Mouse (Mus musculus) gastrocnemius, postnatal 14 days (tissue): ENCODE measurements at regions not wholly inside any gene's neighbourhood (a gene's known extent, or its start where the extent isn't known, plus 50 kb on each side); places are given as distances from the start of the nearest gene placed in this dataset.
"Not testable (repeated sequence)": the region's sequence is repeated elsewhere in the genome, so short reads cannot be mapped to it uniquely, and the experiment has no call there.

Source experiments
- DNase-seq: peaks from one replicate; pipeline ENCODE4 v3.0.0; 2021; ENCODE audit warnings: mixed read lengths
- intact Hi-C: fragments of 180-260 bp; cut with DNase I; formaldehyde crosslinking; loops from one replicate; pipeline ENCODE4 v1.15.1; 2025; ENCODE audit warnings: low total_unique reads

GRCm38 (mm10) chr10:26570468-26570867 is 182.8 kb upstream of the Arhgap18 start:
- intact Hi-C loops: no loop called here
- no peak for DNase-seq

DNA sequence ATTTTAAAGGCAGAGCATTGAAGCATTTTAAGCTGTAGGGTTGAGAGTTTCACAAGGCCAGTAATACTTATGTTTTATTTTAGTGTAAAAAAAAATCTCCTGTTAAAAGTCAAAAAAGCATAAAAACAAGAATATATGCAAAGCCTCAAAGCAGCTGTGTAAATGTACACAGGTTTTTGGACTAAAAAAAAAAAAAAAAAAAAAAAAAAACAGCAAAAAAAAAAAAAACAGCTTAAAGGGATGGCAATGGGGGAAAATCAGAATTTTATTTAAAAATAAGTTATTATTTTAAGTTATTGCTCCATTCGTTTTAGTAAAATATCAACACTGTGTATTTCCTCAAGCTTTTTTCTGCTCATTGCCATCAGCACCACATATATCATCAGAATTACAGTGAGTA is 181.8 kb upstream of the Arhgap18 start:
- intact Hi-C loops: no loop called here
- no peak for DNase-seq

DNA sequence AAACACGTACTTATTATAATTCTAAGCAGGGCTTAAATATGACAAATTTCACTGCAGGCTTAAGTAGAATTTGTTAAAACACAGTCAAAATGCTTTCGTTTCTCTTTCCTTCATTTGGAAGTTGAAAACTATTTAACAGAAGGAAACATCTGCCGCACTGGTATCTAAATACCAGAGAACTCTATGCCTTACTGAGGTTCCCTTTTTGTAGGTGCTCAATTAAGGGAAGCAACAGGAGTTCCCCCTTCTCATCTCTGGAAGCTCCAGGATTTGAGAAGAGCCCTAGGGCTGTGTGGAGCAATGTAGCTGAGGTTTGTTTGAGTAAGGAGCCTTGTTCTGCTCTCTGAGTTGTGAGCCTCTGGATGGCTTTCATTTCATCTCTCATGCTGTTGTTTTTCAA is 177.1 kb upstream of the Arhgap18 start:
- no peak for DNase-seq
- intact Hi-C loops: no loop called here

DNA sequence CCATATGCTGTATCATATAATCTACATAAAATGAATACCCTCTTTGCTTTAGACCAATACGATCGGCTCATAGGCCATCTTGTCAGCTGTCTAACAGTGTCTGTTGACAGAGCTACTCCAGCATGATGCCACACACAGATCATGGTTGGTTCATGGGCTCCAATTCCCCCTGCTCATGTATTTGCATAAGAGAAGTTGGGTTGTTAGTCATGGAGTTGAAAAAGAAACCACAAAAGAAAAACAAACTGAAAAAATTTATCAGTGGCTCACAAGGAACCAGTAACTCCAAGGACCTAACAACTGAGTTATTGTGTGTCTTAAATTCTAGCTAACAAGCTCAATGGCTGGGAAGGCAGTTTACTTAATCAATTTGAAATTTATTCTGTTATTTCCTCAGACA is 176.1 kb upstream of the Arhgap18 start:
- no peak for DNase-seq
- intact Hi-C loops: no loop called here

GRCm38 (mm10) chr10:26585106-26585505 is 168.1 kb upstream of the Arhgap18 start:
- no peak for DNase-seq
- intact Hi-C loops: no loop called here

DNA sequence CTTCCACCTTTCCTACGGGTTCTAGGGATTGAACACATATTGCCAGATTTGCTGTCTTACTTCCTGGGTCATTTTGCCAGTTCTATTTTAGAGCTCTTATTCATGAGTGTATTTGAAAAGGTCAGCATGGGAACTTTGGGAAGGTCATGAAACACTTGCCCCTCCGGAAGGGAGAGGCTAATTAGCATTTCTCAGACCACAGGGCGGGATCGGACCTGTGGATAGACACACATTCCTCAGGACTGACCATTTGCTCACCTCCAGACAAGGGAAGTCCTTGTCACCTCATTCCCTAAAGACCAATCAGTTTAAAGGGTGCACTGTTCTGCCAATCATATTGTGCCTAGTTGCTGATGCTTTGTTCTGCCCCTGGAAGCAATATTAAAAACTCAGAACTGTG is 146.1 kb upstream of the Arhgap18 start:
- intact Hi-C loops, DNase-seq: not testable (repeated sequence)

- intact Hi-C loops: no loop called here
- DNase-seq: no peak
These were observed 142.0 kb upstream of the Arhgap18 start for GRCm38 (mm10) chr10:26611246-26611645.

- intact Hi-C loops: no loop called here
- DNase-seq: no peak
These were observed 122.9 kb upstream of the Arhgap18 start for GRCm38 (mm10) chr10:26630196-26630760.

DNA sequence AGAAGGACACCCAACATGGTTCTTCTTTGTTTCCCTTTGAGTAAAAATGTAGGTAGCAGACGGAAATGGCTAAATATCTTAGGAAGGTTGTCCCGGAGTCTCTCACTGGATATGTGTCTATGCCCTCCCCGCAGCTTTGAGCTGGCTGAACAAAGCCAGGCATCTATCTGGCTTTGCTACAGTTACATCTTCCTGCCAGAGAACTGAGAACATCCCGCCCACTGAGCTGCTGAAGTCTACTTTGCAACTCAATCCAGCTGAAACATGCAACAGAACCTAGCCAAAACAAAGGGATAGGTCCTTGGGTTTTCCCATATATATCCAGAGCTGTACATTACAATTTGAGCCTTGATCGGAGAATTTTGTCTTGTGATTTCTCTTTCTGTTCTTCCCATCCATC is 121.0 kb upstream of the Arhgap18 start:
- no peak for DNase-seq
- intact Hi-C loops: no loop called here

DNA sequence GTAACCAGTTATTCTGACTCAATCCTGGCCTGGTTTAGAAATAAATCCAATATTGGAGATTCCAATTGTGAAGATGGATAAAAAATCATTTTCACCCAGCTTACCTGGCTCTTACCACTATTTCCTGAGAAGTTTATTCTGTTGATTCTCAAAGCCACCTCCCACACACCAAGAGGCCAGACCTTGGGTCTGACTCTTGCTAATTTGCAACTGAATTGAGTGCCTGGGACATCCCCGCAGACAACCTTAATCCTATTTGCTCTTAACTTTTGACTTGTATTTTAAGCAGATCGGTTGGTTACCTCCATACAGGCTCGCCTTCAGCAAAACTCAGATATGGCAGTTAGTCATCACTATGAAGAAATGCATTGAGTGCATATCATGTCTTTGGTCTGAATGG is 115.8 kb upstream of the Arhgap18 start:
- intact Hi-C loops: no loop called here
- no peak for DNase-seq

DNA sequence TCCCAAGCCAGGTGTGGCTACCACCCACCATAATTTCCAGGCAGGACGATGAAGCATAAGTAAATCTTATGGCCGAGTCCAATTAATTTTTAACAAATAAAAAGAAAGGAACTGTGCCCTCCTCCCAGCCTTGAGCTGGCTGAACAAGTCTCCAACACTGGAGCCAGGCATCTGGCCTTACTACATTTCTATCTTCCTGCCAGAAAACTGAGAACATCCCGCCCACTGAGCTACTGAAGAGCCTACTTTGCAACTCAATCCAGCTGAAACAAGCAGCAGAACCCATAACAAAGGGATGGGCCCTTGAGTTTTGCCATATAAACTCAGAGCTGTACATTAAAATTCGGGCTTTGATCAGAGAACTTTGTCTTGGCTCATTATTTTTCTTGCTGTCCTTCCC is 115.2 kb upstream of the Arhgap18 start:
- no peak for DNase-seq
- intact Hi-C loops: no loop called here

DNA sequence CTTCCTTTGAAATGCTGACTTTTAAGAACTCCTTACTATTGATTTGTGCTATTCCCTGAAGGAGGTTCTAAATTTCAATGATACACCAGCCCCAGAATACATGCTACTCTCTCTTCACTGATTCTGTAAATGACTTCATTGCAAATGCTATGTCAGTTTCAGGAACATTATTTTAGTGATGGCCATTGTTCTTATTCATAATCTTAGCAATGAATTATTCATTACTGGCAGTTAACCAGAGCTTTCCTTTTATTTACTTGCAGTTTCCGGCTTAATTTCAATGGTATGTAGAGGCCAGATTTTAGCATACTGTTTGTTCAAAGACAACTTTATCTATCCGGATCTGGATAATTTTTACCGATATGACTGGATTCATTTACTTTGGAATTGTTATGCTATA is 114.1 kb upstream of the Arhgap18 start:
- intact Hi-C loops: no loop called here
- DNase-seq: no peak

GRCm38 (mm10) chr10:26653103-26653502 is 100.1 kb upstream of the Arhgap18 start:
- DNase-seq: no peak
- intact Hi-C loops: no loop called here

DNA sequence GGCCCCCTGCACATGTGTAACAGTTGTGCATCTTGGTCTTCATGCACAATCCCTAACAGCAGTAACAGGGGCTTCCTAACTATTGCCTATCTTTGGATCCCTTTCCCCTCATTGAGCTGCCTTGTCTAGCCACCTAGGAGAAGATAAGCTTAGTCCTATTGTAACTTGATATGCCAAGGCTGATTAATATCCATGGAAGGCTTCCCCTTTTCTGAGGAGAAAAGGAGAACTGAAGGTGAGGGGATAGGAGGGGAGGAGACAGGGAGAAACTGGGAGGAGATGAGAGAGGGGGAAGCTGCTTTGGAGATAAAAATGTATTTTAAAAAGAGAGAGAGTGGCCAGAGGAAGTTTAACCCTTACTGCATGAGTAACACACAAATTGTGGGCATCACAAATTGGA is 89.0 kb upstream of the Arhgap18 start:
- intact Hi-C loops: no loop called here
- DNase-seq: no peak

DNA sequence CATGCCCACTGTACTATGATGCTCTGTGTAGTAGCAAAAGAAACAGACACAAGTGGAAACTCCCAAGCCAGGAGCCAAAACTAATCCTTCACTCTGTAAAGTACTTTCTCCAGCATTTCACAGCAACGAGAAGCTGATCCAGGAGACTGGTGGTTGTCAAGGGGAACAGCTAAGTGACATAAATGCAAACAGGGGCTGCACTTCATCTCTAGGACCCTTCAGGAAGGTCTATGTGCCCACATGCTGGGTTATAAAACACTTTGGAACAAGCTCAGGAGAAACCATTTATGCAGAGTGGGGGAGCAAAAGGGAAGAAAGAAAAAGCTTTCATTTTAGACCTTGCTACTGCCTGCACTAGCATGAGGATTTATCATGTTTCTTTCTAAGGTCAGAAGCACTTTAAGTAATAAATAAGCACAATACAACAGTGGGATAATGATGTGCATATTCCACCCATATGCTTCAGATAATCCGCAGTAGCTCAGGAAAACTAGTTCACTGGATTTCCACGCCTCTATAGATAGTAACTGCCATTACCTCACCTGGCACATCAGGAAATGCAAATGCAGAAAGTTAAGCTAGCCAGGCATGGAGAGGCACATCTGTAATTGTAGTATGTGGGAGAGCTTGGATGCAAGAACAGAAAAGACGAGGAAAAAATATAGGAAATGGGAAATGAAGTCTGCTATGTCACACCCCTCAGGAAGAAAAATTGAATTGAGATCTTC is 73.6 kb upstream of the Arhgap18 start:
- DNase-seq: no peak
- intact Hi-C loops: no loop called here

GRCm38 (mm10) chr10:26694761-26695160 is 58.5 kb upstream of the Arhgap18 start:
- intact Hi-C loops: no loop called here
- no peak for DNase-seq

GRCm38 (mm10) chr10:26695212-26695933 is 57.8 kb upstream of the Arhgap18 start:
- no peak for DNase-seq
- intact Hi-C loops: no loop called here
